Mouse (Mus musculus): ENCODE measurements at regions not wholly inside any gene's neighbourhood (a gene's known extent, or its start where the extent isn't known, plus 50 kb on each side); places are given as distances from the start of the nearest gene placed in this dataset.

DNA sequence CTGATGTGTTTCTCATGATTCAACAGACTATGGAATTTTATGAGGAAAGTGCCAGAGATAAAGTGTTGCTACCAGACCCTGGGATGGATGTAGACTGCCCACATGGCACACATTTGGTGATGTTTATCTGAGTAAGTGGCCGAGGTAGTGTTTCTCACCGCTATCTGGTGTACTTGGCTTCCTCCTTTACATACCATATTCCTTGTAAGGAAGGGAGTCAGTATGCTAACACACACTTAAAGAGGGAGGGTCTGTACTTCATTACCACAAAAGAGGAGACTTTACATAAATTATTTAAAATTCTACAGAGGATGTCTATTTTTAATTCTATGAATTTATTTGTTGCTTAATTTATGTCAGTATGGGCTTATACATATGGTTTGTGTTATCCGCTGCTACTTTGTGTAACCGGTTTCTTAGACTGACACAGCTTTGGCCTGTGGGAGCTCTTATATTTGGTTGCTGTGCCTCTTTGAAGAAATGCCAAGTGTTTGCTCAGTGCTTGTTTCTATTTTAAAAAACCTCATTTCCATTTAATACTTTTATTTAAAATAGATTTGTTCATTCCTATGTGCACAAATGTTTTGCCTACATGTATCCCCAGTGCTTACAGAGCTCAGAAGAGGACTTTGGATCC is 100.2 kb upstream of the Impg1 start:
- TF ChIP-seq CTCF (IDR thresholded peaks at IDR 0.05; ENCODE audit: control insufficient read depth, insufficient read depth, insufficient read length) (no peak), FOSL1 (IDR thresholded peaks at IDR 0.05; ENCODE audit: insufficient read depth, low read length, poor library complexity, severe bottlenecking) (no peak), USF1 (IDR thresholded peaks at IDR 0.05; ENCODE audit: low read depth) (no peak), MAX (IDR thresholded peaks at IDR 0.05) (no peak), MYOG (IDR thresholded peaks at IDR 0.05; ENCODE audit: control insufficient read depth, extremely low read depth, insufficient read length) (no peak), CEBPB (IDR thresholded peaks at IDR 0.05; ENCODE audit: low read depth) (no peak), MYOD1 (IDR thresholded peaks at IDR 0.05; ENCODE audit: control insufficient read depth, insufficient read length, low read depth) (no peak)

Data from C2C12 (cell line).